Mouse (Mus musculus) kidney, postnatal 25 days (tissue): ENCODE results near the gene Syn1.

ENCODE experiments used
- DNase-seq, 2 experiments: peaks; one replicate each; pipeline ENCODE4 v3.0.0; 2021; ENCODE audit warnings: mixed read lengths in 2 of 2

Syn1 gene

DNA sequence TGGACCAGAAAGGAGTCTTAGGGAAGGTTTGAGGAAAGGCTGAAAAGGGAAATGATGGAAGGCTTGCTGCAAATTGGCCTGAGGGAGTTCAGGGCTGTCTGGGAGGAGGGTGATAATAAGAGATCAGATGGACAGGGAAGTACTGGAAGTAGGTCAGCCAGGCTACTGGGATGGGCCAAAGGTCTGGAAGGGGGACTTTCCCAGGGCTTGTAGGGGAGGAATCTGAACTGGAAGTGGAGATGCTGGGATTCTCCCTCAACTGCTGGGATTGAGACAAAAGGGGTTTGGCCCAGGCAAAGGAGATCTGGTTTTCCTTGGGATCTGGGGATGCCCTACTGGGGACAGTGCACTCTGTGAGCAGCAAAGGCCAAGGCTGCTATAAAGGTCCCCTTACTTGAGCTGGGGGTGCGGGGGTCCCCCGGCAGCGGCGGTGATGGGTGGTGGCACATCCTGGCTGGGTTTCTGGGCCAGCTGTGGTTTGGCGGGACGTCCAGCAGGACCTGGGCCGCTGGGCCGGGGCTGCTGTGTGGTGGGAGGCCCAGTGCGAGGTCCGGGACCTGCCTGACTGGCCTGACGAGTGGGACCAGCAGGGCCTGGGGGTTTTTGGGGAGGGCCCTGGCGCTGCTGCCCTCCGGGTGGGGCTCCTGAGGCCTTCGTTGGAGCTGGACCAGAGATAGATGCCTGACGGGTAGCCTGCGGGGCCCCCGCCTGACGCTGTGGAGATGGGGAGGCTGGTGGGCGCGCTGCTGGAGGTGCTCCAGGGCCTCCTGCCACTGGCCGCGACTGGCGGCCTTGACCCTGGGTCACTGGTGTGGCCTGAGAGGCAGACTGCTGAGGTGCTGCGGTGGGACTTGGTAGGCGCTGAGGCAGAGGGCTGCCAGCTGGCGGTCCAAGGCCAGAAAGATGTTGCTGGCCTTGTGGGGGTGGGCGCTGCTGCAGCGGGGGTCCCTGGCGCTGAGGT lies 58.4 kb downstream of the Syn1 start:
- peak in 1 of 2 experiments; percentile 37 for DNase-seq

DNA sequence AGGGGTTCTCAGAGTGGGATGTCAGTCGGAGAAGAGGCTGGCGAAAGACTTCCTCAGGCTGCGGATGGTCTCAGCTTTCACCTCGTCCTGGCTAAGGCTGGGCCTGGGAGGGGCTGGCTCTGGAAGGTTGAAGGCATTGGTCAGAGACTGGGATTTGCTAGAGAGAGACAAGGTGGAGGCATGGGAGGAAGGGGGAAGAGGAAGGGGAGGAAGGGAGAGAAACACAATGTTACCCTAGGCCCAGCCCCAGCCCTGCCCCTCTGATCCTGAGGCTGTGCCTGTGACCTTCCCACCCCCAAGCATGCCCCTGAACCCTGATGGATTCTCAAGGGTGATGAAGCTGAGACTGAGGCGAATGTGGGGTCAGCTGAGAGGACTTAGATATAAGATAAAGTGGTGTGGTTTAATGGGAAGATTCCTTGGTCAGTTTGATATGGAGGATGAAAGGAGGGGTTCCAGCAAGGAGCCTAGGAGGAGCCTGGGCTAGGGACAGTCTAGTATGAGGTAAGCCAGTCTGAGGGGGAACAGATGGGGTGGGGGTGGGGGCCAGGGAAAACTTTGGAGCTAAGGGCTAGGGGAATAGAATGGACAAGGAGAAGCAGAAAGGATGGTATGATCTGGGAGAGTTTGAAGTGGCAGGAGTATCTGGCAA lies 59.2 kb downstream of the Syn1 start:
- no peak for DNase-seq

DNA sequence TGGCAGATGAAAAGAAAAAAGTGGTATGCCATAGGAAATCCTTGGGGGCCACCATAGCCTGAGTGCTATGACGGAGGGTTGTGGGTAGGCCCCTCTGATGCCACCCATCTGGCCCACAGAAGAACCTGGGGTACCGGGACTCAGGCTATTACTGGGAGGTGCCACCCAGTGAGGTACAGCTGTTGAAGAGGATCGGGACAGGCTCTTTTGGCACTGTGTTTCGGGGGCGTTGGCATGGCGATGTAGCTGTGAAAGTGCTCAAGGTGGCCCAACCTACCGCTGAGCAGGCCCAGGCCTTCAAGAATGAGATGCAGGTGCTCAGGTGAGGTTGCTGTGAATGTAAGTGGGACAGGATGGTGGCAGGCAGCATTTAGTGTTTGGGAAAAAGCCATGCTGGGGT lies 67.0 kb downstream of the Syn1 start:
- DNase-seq: no peak

DNA sequence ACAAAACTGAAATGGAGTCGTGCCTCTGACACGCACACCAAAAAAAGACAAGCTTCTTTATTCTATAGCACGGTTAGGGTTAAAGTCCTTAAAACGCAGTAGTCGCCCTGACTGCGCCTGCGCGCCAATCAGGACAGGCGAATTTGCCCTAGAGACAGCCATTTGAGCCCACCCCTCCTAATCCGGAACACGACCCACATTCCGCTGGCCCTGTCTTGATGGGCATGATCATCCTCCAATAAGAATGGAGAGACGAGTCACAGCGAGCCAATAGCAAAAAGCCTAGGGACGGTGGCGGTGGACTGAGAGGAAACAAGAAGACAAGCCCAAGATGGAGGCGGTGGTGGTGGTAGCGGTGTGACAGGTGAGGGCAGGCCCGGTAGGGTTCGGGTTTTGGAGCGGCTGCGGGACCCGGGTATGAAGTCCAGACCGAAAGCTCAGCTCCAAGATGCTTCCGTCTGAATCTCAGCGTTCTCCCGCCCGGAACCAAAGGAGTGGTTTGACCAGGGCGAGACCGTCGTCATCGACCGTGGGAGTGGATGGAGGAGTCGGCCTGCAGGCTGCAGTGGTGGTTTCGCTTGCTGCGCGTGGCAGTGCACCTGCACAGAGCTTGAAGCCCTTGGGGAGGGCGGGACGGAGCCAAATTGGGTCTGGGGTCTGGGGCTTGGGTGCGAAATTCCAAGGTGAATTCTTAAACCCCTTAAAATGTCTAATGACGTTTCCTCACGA lies 72.4 kb downstream of the Syn1 start:
- peak; percentile 92 to 96 for DNase-seq

DNA sequence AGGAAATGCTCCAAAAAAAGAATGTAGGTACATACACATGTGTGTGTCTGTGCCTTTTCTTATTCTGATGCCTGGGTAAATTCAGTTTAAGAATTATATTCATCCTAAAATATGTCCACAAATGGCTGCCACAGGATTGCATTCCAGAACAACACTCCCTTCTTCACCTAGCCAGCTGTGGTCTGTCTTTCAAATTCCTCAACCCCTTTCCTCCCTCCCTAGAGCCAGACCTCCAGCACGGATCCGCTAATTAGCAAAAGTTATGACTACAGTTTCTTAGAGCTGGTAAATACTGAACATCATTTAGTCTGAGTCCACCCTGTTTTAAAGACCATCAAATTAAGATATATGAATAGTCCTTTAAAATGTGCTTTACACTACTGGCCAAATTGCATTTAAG lies 73.0 kb downstream of the Syn1 start:
- no peak for DNase-seq

DNA sequence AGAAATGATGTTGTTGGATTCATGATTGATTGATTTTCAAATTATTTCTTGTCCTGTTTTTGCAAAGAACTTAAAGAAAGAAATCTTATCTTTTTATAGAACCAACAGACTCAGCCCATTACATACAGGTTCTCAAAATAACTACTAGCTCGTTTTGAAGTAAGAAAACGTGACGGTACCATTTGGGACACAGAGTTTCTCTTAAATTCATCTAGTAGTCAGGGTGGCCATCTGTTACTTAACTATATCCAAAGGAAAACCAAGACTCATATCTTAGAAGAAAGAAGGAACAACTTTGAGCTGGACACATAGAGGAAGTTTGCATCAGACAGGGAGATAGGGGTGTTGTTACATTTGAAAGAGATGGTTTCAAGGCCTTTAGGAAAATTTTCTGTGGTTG lies 73.6 kb downstream of the Syn1 start:
- no peak for DNase-seq

DNA sequence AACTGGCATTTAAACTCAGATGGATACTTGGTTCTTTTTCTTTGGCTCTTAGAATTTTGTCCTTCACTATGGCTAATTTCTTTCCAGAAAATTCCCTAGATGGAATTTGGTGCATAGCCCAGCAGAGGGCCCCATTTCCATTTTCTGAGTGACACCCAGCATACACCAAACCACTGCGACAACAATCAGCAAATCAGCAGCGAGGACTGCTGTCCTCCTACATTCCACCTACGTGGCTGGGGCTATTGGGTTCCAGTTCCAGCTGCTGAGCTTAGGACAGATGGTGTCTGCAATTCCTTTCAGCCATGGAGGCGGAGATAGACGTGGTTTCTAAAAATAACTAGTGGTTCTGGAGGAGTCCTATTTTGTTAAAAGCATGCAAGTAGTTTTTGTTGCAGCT lies 91.9 kb downstream of the Syn1 start:
- peak; percentile 60 to 79 for DNase-seq

DNA sequence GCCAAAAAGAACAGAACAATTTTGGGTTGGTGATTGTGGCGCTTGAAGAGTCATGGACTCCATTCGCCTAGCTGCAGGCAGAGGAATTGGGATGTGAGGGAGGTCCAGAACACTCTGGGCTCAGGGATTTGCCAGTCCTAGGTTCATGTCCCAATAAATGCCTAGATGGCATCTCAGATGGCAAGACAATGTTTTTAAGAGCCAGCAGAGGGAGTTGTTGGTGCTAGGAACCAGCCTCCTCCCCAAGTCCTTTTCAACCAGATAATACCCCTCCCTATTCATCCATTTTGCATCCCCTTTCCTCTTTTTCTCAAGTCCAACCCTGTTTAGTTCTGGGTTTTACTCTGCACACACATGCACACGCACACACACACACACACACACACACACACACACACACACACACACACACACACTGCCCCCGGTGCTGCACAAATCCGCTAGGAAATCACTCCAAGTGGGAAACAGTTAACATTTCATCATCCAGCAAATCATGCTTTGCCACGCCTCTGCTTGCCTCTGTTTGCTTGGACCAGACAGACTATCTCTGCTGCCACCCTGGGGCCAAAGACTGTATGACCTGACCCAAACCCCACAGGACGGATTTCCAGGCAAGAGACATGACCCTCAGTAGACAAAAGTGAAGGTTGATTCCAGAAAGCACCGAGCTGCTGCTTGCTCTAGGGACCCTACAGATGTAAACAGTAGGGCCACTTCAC lies 100.9 kb downstream of the Syn1 start:
- DNase-seq: peak; percentile 71 to 72

DNA sequence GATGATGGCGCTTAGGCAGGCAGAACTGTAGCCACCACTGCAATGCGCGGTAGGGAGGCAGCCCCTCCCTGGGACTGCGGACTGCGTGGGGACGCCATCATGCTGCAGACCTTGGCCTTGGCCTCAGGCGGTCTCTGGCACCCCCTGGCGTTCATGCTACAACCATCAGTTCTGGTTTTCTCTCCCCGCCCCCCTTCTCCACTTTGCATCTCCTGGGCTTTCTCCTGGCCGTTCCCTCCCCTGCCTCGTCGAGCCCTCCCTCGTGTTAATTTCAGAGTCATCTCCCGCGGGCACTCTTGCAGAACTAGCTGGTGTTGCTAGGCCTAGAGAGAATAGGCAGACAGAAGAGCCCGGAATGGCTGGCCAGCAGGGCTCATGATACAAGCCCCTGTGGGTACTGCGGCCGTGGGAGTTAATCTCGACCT lies 101.6 kb downstream of the Syn1 start:
- DNase-seq: peak; percentile 84 to 87

DNA sequence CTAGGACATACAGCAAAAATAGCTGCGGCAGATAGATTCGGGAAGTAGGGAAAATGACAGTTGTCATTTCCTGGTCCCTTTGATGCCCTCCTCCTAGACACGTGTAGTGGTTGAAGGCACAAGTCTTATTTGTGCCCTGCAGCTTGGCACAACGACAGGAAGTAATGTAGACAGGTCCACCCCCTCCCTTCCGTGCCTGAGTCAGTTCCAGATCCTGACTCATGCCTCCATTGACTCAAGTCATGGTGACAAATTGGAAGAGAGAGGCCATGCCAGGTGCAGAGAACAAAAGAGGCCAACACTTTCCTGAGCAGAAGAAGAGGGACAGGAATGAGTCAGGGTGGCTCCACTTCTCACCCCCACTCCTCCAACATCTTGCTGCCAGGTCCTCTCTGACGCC lies 103.8 kb downstream of the Syn1 start:
- peak; percentile 21 to 55 for DNase-seq
